ENCODE assay signal across 22 mouse cellular contexts in genomic region chr11:40596347-40596746, GRCm38 (mm10).
DNase-seq lines count a peak whose midpoint lies in the region; ATAC-seq and TF ChIP-seq lines count a peak whose summit lies in the region.
"Had no signal": no experiment of that assay in that cellular context is flagged by ENCODE, and none has a peak within 500 bp of the region (broad histone marks: within the 10 kb centered on the region; RNA-seq: fewer than 3 reads in every experiment).

No protein-coding gene starts in this region.

- no peak overlapping the region for H3K9ac ChIP-seq in forebrain, postnatal 0 days
- H3K9ac ChIP-seq in forebrain, embryonic 12.5 days: no peak overlapping the region
- H3K9ac ChIP-seq: midbrain, embryonic 12.5 days had no signal

- no peaks in the 10 kb centered on the region for H3K27me3 ChIP-seq in forebrain, postnatal 0 days (ENCODE audit: insufficient read depth, low read length)
- no peaks in the 10 kb centered on the region for H3K27me3 ChIP-seq in forebrain, embryonic 12.5 days
- H3K27me3 ChIP-seq: midbrain, embryonic 12.5 days had no signal

- 33% methylated on average over 3 of the region's 3 CpGs for WGBS in forebrain, postnatal 0 days
- 36% methylated on average over 3 of the region's 3 CpGs for WGBS in forebrain, embryonic 12.5 days

- ATAC-seq in forebrain, postnatal 0 days: 0 out of 2 replicates have a peak, but pooled peaks have one; percentile 42
- ATAC-seq in forebrain, embryonic 12.5 days (ENCODE audit: low FRiP score): no peak

- peak; percentile 67 for DNase-seq in forebrain, postnatal 0 days
- DNase-seq in left cerebral cortex, adult 2 months (ENCODE audit: extremely low spot score in 1 of 2, low spot score in 2 of 2): no peak
- no peak for DNase-seq in left cerebral cortex, adult 8-10 months (ENCODE audit: low spot score in 2 of 2)
- peak; percentile 48 for DNase-seq in 3T3-L1 (ENCODE audit: low read depth, low spot score)
- DNase-seq in brain, embryonic 14.5 days (ENCODE audit: low read depth): peak; percentile 76
- DNase-seq in layer of hippocampus, adult 11-12 months (ENCODE audit: low spot score): no peak
- DNase-seq in kidney, postnatal 4 days: no peak
- DNase-seq: adrenal gland, adult 8-10 months; cerebellum, adult 2 months; cerebellum, postnatal 25 days; gastrocnemius, postnatal 10 days; kidney, adult 18-20 months; kidney, postnatal 10 days; lung, postnatal 10 days; thymus, adult 2 months; thymus, postnatal 4 days had no signal

- no peak overlapping the region for H3K4me2 ChIP-seq in forebrain, postnatal 0 days (ENCODE audit: low read depth)
- no peak overlapping the region for H3K4me2 ChIP-seq in forebrain, embryonic 12.5 days
- H3K4me2 ChIP-seq: heart, embryonic 11.5 days; midbrain, embryonic 12.5 days had no signal

- no peaks in the 10 kb centered on the region for H3K36me3 ChIP-seq in forebrain, postnatal 0 days (ENCODE audit: insufficient read depth)
- H3K36me3 ChIP-seq in forebrain, embryonic 12.5 days (replicated peaks): no peaks in the 10 kb centered on the region
- H3K36me3 ChIP-seq: embryonic facial prominence, embryonic 10.5 days; forebrain, embryonic 10.5 days; G1E; midbrain, embryonic 12.5 days had no signal

- H3K27ac ChIP-seq in forebrain, postnatal 0 days (ENCODE audit: low read depth, low read length): no peak overlapping the region
- no peak overlapping the region for H3K27ac ChIP-seq in forebrain, embryonic 12.5 days
- H3K27ac ChIP-seq in left cerebral cortex, adult 2 months: no peak overlapping the region
- H3K27ac ChIP-seq: embryonic facial prominence, embryonic 10.5 days; forebrain, embryonic 10.5 days; midbrain, embryonic 12.5 days had no signal

- intact Hi-C loops in left cerebral cortex, adult 2 months (cut with DNase I): loop anchor here (5.0 kb wide), 1 partner anchor 449 kb away; no protein-coding TSS in a partner anchor

- no peaks in the 10 kb centered on the region for H3K9me3 ChIP-seq in forebrain, postnatal 0 days (ENCODE audit: low read length)
- H3K9me3 ChIP-seq in forebrain, embryonic 12.5 days: no peaks in the 10 kb centered on the region
- H3K9me3 ChIP-seq: embryonic facial prominence, embryonic 10.5 days; forebrain, embryonic 10.5 days; G1E; midbrain, embryonic 12.5 days had no signal

- peak; percentile 63 for TF ChIP-seq CTCF in forebrain, postnatal 0 days (IDR thresholded peaks at IDR 0.05; ENCODE audit: low read depth)
- peak; percentile 45 for TF ChIP-seq CTCF in left cerebral cortex, adult 2 months (IDR thresholded peaks at IDR 0.05)
- TF ChIP-seq CTCF in brain, embryonic 14.5 days (IDR thresholded peaks at IDR 0.05; ENCODE audit: borderline replicate concordance, extremely low read depth, insufficient read depth, insufficient read length): peak; percentile 35; the same call in 1 of the 2 replicates

- H3K4me1 ChIP-seq in forebrain, postnatal 0 days (ENCODE audit: insufficient read depth): peaks cover 8% of the 10 kb centered on the region; the same call in 1 of the 2 replicates
- H3K4me1 ChIP-seq in forebrain, embryonic 12.5 days: peaks cover 20% of the 10 kb centered on the region

- TF ChIP-seq POLR2A in brain, embryonic 14.5 days (IDR thresholded peaks at IDR 0.05; ENCODE audit: borderline replicate concordance, extremely low read depth, insufficient read depth, insufficient read length, poor library complexity, severe bottlenecking): no peak

- H3K4me3 ChIP-seq in forebrain, postnatal 0 days (ENCODE audit: low read depth, low read length): no peak overlapping the region
- H3K4me3 ChIP-seq in forebrain, embryonic 12.5 days (replicated peaks): no peak overlapping the region
- no peak overlapping the region for H3K4me3 ChIP-seq in left cerebral cortex, adult 2 months
- H3K4me3 ChIP-seq: embryonic facial prominence, embryonic 10.5 days; forebrain, embryonic 10.5 days; midbrain, embryonic 12.5 days had no signal

Comparison
In these comparisons a context has a peak if more than half of its experiments do, and no peak if none do; other contexts are left out.
1. DNase-seq: peak in forebrain, postnatal 0 days (single experiment), 3T3-L1 (single experiment) and brain, embryonic 14.5 days (single experiment); none in left cerebral cortex, adult 2 months (0 of 2), left cerebral cortex, adult 8-10 months (0 of 2), layer of hippocampus, adult 11-12 months (single experiment) and kidney, postnatal 4 days (0 of 2).
2. Peak in every context shown above with its lines, with median percentiles within 50 percentile points of each other: CTCF ChIP-seq.